Mouse (Mus musculus) small intestine, adult 2 months (tissue): ENCODE data around the gene Ube2e3.

Experiments
- CTCF ChIP-seq: fragments of 200-500 bp; IDR thresholded peaks from 2 replicates; pipeline ENCODE4 v1.5.1; 2012; ENCODE audit warnings: low read depth, mild to moderate bottlenecking, control low read depth, inconsistent platforms, low read length, moderate library complexity, mixed read lengths; ENCODE audit not compliant: insufficient replicate concordance, insufficient read length; ENCODE audit errors: extremely low read depth
- POLR2A ChIP-seq: fragments of 200-500 bp; IDR thresholded peaks from 2 replicates; pipeline ENCODE4 v1.6.1; 2012; ENCODE audit warnings: low read depth, mild to moderate bottlenecking, control low read depth, inconsistent platforms, low read length, moderate library complexity

DNA sequence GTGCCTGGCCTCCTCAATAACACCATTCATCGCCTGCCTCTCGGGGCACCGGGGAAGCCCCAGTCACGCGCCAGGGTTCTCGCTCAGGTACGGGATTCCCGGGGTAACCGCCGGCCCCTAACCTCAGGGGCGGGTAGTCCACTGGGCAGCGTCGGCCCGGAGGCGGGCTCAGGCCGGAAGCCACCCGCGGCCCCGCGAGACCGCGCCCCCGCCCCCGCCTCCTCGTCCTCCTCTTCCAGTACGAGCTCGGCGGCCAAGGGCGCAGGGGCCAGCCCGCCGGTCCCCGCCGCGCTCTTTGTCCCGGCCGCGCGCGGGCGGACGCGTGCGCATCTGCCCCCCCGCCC, 559 bp downstream of the Ube2e3 start:
- TF ChIP-seq CTCF = no peak
- TF ChIP-seq POLR2A = no peak
